17 mouse cellular contexts compared by ENCODE assay signal in the genomic region with DNA sequence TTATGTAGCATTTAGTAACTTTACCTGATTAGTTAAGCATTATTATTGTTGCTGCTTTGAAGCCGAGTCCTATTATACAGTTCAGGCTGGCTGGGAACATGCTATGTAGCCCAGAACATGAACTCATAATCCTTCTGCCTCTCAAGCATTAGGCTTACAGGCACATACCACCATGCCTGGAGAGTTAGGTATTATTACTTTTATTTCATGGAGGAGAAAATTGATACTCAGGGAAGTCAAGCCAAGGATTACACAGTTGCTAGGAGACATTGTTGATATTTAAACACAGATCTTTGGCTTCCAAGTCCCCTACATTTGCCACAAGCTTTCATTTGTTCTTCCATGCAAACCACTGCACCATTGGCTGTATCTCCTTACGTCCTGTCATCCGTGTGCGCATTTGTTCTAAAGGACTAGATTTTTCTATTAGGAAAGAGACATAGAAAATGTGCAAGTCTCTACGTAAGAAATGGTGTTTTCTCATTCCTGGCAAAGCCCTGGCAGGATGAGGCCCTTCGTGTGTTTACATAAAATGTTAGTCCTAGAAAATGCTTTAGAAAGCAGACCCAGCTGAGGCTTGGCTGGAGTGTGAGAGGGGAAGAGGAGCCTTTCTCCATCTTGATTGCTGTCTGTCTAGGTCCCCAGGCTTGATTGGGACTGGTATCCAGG.
DNase-seq lines count a peak whose midpoint lies in the region; ATAC-seq and TF ChIP-seq lines count a peak whose summit lies in the region.
"Had no signal": no experiment of that assay in that cellular context is flagged by ENCODE, and none has a peak within 500 bp of the region (broad histone marks: within the 10 kb centered on the region; RNA-seq: fewer than 3 reads in every experiment).

No protein-coding gene starts in this region.

- no peak overlapping the region for H3K4me3 ChIP-seq in lung, embryonic 16.5 days (ENCODE audit: low read length)
- H3K4me3 ChIP-seq in embryonic facial prominence, embryonic 14.5 days (ENCODE audit: low read depth, low read length) = no peak overlapping the region
- no peak overlapping the region for H3K4me3 ChIP-seq in limb, embryonic 14.5 days (replicated peaks; ENCODE audit: low read length)
- H3K4me3 ChIP-seq: hindbrain, embryonic 15.5 days; neural tube, embryonic 12.5 days had no signal

- no peaks in the 10 kb centered on the region for H3K9me3 ChIP-seq in lung, embryonic 16.5 days (ENCODE audit: control insufficient read depth, low read length)
- H3K9me3 ChIP-seq in embryonic facial prominence, embryonic 14.5 days (ENCODE audit: control insufficient read depth, low read length) = peaks cover 4% of the 10 kb centered on the region; the same call in 1 of the 2 replicates
- H3K9me3 ChIP-seq in limb, embryonic 14.5 days (ENCODE audit: control insufficient read depth, low read length) = peaks cover 5% of the 10 kb centered on the region; the same call in 1 of the 2 replicates
- H3K9me3 ChIP-seq: hindbrain, embryonic 15.5 days; neural tube, embryonic 12.5 days had no signal

- no peak overlapping the region for H3K4me2 ChIP-seq in lung, embryonic 16.5 days (ENCODE audit: low read depth, low read length)
- no peak overlapping the region for H3K4me2 ChIP-seq in embryonic facial prominence, embryonic 14.5 days (ENCODE audit: low read depth, low read length)
- H3K4me2 ChIP-seq in limb, embryonic 14.5 days (replicated peaks; ENCODE audit: low read depth, low read length, severe bottlenecking) = no peak overlapping the region
- H3K4me2 ChIP-seq: heart, embryonic 11.5 days; hindbrain, embryonic 15.5 days; neural tube, embryonic 12.5 days had no signal

- H3K4me1 ChIP-seq in lung, embryonic 16.5 days (replicated peaks; ENCODE audit: control insufficient read depth, insufficient read depth, low read length) = peaks cover 15% of the 10 kb centered on the region
- H3K4me1 ChIP-seq in embryonic facial prominence, embryonic 14.5 days (ENCODE audit: control insufficient read depth, insufficient read depth, low read length) = peaks cover 12% of the 10 kb centered on the region; the same call in 1 of the 2 replicates
- peaks cover 11% of the 10 kb centered on the region for H3K4me1 ChIP-seq in limb, embryonic 14.5 days (ENCODE audit: control insufficient read depth, insufficient read depth, low read length)
- H3K4me1 ChIP-seq: hindbrain, embryonic 15.5 days; neural tube, embryonic 12.5 days had no signal

- DNase-seq in lung, postnatal 36 days = no peak
- peak; percentile 81 for DNase-seq in embryonic facial prominence, embryonic 14.5 days (ENCODE audit: low spot score)
- DNase-seq in limb, embryonic 14.5 days (ENCODE audit: low spot score) = peak; percentile 70
- DNase-seq in ovary, postnatal 10 days (ENCODE audit: low spot score) = no peak
- no peak for DNase-seq in embryo, embryonic 10 days (ENCODE audit: low spot score)
- DNase-seq in layer of hippocampus, adult 11-12 months (ENCODE audit: low spot score) = no peak
- DNase-seq: adrenal gland, postnatal 36 days; cerebellum, adult 9-11 months; kidney, adult 8-10 months; layer of hippocampus, adult 9-11 months; lung, adult 18-20 months; right cerebral cortex, postnatal 25 days had no signal

- H3K27ac ChIP-seq in lung, embryonic 16.5 days (ENCODE audit: low read length) = peak overlapping the region; percentile 74
- peak overlapping the region; percentile 75 for H3K27ac ChIP-seq in embryonic facial prominence, embryonic 14.5 days (replicated peaks; ENCODE audit: low read depth, low read length)
- peak overlapping the region; percentile 71 for H3K27ac ChIP-seq in limb, embryonic 14.5 days (replicated peaks; ENCODE audit: low read depth, low read length)
- H3K27ac ChIP-seq: hindbrain, embryonic 15.5 days; neural tube, embryonic 12.5 days had no signal

- no peaks in the 10 kb centered on the region for H3K27me3 ChIP-seq in lung, embryonic 16.5 days (ENCODE audit: control insufficient read depth, insufficient read depth, low read depth, low read length)
- no peaks in the 10 kb centered on the region for H3K27me3 ChIP-seq in embryonic facial prominence, embryonic 14.5 days (replicated peaks; ENCODE audit: control insufficient read depth, insufficient read depth, low read length)
- H3K27me3 ChIP-seq in limb, embryonic 14.5 days (ENCODE audit: control insufficient read depth, insufficient read depth, low read length) = no peaks in the 10 kb centered on the region
- H3K27me3 ChIP-seq: hindbrain, embryonic 15.5 days; neural tube, embryonic 12.5 days; Patski had no signal

- H3K36me3 ChIP-seq in lung, embryonic 16.5 days (ENCODE audit: control insufficient read depth, insufficient read depth, low read length) = no peaks in the 10 kb centered on the region
- H3K36me3 ChIP-seq in embryonic facial prominence, embryonic 14.5 days (ENCODE audit: control insufficient read depth, insufficient read depth, low read length) = no peaks in the 10 kb centered on the region
- H3K36me3 ChIP-seq in limb, embryonic 14.5 days (ENCODE audit: control insufficient read depth, insufficient read depth, low read length) = no peaks in the 10 kb centered on the region
- H3K36me3 ChIP-seq: hindbrain, embryonic 15.5 days; neural tube, embryonic 12.5 days had no signal

- 50% methylated on average over 6 of the region's 6 CpGs for WGBS in lung, embryonic 16.5 days
- WGBS in embryonic facial prominence, embryonic 14.5 days = 49% methylated on average over 6 of the region's 6 CpGs
- WGBS in limb, embryonic 14.5 days = 66% methylated on average over 6 of the region's 6 CpGs

- no peak for ATAC-seq in lung, embryonic 16.5 days (ENCODE audit: low read depth)
- peak; percentile 84 for ATAC-seq in embryonic facial prominence, embryonic 14.5 days (ENCODE audit: low read depth)
- ATAC-seq in limb, embryonic 14.5 days (ENCODE audit: low FRiP score, low read depth) = peak; percentile 73
- ATAC-seq: Patski had no signal

- no peak overlapping the region for H3K9ac ChIP-seq in lung, embryonic 16.5 days (ENCODE audit: low read length)
- H3K9ac ChIP-seq in embryonic facial prominence, embryonic 14.5 days (ENCODE audit: low read depth, low read length) = no peak overlapping the region
- H3K9ac ChIP-seq in limb, embryonic 14.5 days (ENCODE audit: low read depth, low read length, severe bottlenecking) = no peak overlapping the region
- H3K9ac ChIP-seq: hindbrain, embryonic 15.5 days; neural tube, embryonic 12.5 days had no signal

- no peak for TF ChIP-seq POLR2A in limb, embryonic 14.5 days (IDR thresholded peaks at IDR 0.05; ENCODE audit: borderline replicate concordance, extremely low read depth, insufficient read depth, insufficient read length)

Comparison
In these comparisons a context has a peak if more than half of its experiments do, and no peak if none do; other contexts are left out.
1. DNase-seq: peak in embryonic facial prominence, embryonic 14.5 days (single experiment) and limb, embryonic 14.5 days (single experiment); none in lung, postnatal 36 days (single experiment), ovary, postnatal 10 days (single experiment), embryo, embryonic 10 days (single experiment) and layer of hippocampus, adult 11-12 months (single experiment).
2. Peak in every context shown above with its lines, with median percentiles within 50 percentile points of each other: H3K27ac ChIP-seq.